Mouse (Mus musculus) thymus, adult 2 months (tissue): ENCODE measurements around the gene Ptdss2. TPM values are rescaled to one million over a fixed set of nuclear protein-coding genes. Genes with fewer than 3 reads are reported as not detected.

Source experiments
- DNase-seq: peaks from one replicate; pipeline ENCODE4 v3.0.0; 2021
- H3K27ac ChIP-seq: fragments of 200-500 bp; 2 replicates; pipeline ENCODE4 v1.5.1; 2012; ENCODE audit warnings: low read length, control low read depth; ENCODE audit not compliant: control insufficient read depth, insufficient read depth
- H3K27me3 ChIP-seq: fragments of 200-500 bp; 2 replicates; pipeline ENCODE4 v1.6.1; 2012; ENCODE audit warnings: mild to moderate bottlenecking, low read length, moderate library complexity, mixed read lengths; ENCODE audit not compliant: control insufficient read depth, insufficient read depth
- H3K36me3 ChIP-seq: fragments of 200-500 bp; 2 replicates; pipeline ENCODE4 v1.6.1; 2012; ENCODE audit warnings: mild to moderate bottlenecking, low read length, moderate library complexity; ENCODE audit not compliant: control insufficient read depth, insufficient read depth
- H3K4me1 ChIP-seq: fragments of 200-500 bp; replicated peaks from 2 replicates; pipeline ENCODE4 v1.6.1; 2012; ENCODE audit warnings: low read length; ENCODE audit not compliant: control insufficient read depth, insufficient read depth
- H3K4me3 ChIP-seq: fragments of 200-500 bp; 2 replicates; pipeline ENCODE4 v1.5.1; 2012; ENCODE audit warnings: mild to moderate bottlenecking, low read length, control low read depth, moderate library complexity; ENCODE audit not compliant: control insufficient read depth, insufficient read depth
- CTCF ChIP-seq: fragments of 200-500 bp; IDR thresholded peaks from 2 replicates; pipeline ENCODE4 v1.5.1; 2012; ENCODE audit warnings: mild to moderate bottlenecking, control low read depth, low read length, moderate library complexity, borderline replicate concordance; ENCODE audit not compliant: control insufficient read depth, poor library complexity, insufficient read depth; ENCODE audit errors: extremely low read depth
- POLR2A ChIP-seq: fragments of 200-500 bp; IDR thresholded peaks from 2 replicates; pipeline ENCODE4 v1.6.1; 2012; ENCODE audit warnings: mild to moderate bottlenecking, low read length, control low read depth, moderate library complexity; ENCODE audit not compliant: control insufficient read depth, poor library complexity, insufficient read depth; ENCODE audit errors: extremely low read depth
- WGBS: fragments of 180-500 bp; shearing (Covaris S2); methylation state at CpG from one replicate; pipeline ENCODE4 v1.1.7; 2018; 5-methylcytosine and 5-hydroxymethylcytosine counted together
- polyA plus RNA-seq: library from polyadenylated mRNA; depleted of rRNA; stranded (reverse); fragments of >200 nt; gene quantifications from 2 replicates; pipeline ENCODE4 v1.2.3, GENCODE M21; 2012

Gene Ptdss2
- polyA plus RNA-seq, 1 experiment = 33.8 TPM

GRCm38 (mm10) chr7:141146043-141146595 lies 23.9 kb downstream of the Ptdss2 start:
- Histone ChIP-seq H3K4me1 (no peaks in the 10 kb centered on the region), H3K4me3 (no peak overlapping the region), H3K27ac (no peak overlapping the region), H3K27me3 (no peaks in the 10 kb centered on the region), H3K36me3 (no peaks in the 10 kb centered on the region)
- 97% methylated on average over 12 of the region's 12 CpGs for WGBS
- TF ChIP-seq CTCF (no peak), POLR2A (no peak)
- no peak for DNase-seq

- H3K4me1 ChIP-seq = no peaks in the 10 kb centered on the region
- no peak for TF ChIP-seq CTCF
- TF ChIP-seq POLR2A = no peak
- WGBS = 96% methylated on average over 6 of the region's 6 CpGs
Observed at GRCm38 (mm10) chr7:141147044-141147443, 24.9 kb downstream of the Ptdss2 start.

GRCm38 (mm10) chr7:141148639-141149038 lies 26.5 kb downstream of the Ptdss2 start:
- TF ChIP-seq CTCF (no peak), POLR2A (no peak)

More at GRCm38 (mm10) chr7:141147044-141147443, 24.9 kb downstream of the Ptdss2 start:
- H3K36me3 ChIP-seq = no peaks in the 10 kb centered on the region
- H3K27me3 ChIP-seq = no peaks in the 10 kb centered on the region
- H3K4me3 ChIP-seq = no peak overlapping the region
- DNase-seq = no peak
- no peak overlapping the region for H3K27ac ChIP-seq

GRCm38 (mm10) chr7:141155362-141155761 lies 33.2 kb downstream of the Ptdss2 start:
- TF ChIP-seq CTCF (no peak), POLR2A (no peak)
- Histone ChIP-seq H3K27me3 (no peaks in the 10 kb centered on the region), H3K4me1 (no peaks in the 10 kb centered on the region), H3K27ac (no peak overlapping the region), H3K36me3 (peaks cover 2% of the 10 kb centered on the region), H3K4me3 (no peak overlapping the region)
- WGBS = 92% methylated on average over 9 of the region's 9 CpGs
- no peak for DNase-seq

More at GRCm38 (mm10) chr7:141148639-141149038, 26.5 kb downstream of the Ptdss2 start:
- 89% methylated on average over 4 of the region's 4 CpGs for WGBS
- Histone ChIP-seq H3K36me3 (no peaks in the 10 kb centered on the region), H3K4me1 (no peaks in the 10 kb centered on the region), H3K4me3 (no peak overlapping the region), H3K27ac (no peak overlapping the region), H3K27me3 (no peaks in the 10 kb centered on the region)
- no peak for DNase-seq

- TF ChIP-seq POLR2A (no peak), CTCF (no peak)
- peaks cover 26% of the 10 kb centered on the region for H3K36me3 ChIP-seq
- no peaks in the 10 kb centered on the region for H3K27me3 ChIP-seq
- H3K4me3 ChIP-seq = no peak overlapping the region
- H3K27ac ChIP-seq = no peak overlapping the region
- 97% methylated on average over 7 of the region's 7 CpGs for WGBS
- DNase-seq = no peak
- peaks cover 14% of the 10 kb centered on the region for H3K4me1 ChIP-seq
Observed at GRCm38 (mm10) chr7:141164397-141164796, 42.2 kb downstream of the Ptdss2 start.

- peaks cover 14% of the 10 kb centered on the region for H3K4me1 ChIP-seq
- TF ChIP-seq POLR2A (no peak), CTCF (no peak)
- no peak overlapping the region for H3K4me3 ChIP-seq
- no peak for DNase-seq
- 88% methylated on average over 6 of the region's 6 CpGs for WGBS
- H3K27me3 ChIP-seq = no peaks in the 10 kb centered on the region
- peaks cover 26% of the 10 kb centered on the region for H3K36me3 ChIP-seq
- H3K27ac ChIP-seq = no peak overlapping the region
Observed at GRCm38 (mm10) chr7:141164850-141165249, 42.7 kb downstream of the Ptdss2 start.

- Histone ChIP-seq H3K27ac (no peak overlapping the region), H3K4me1 (peaks cover 17% of the 10 kb centered on the region), H3K27me3 (no peaks in the 10 kb centered on the region), H3K36me3 (peaks cover 4% of the 10 kb centered on the region; the same call in 1 of the 2 replicates), H3K4me3 (peak overlapping the region; percentile 35)
- WGBS = 25% methylated on average over 7 of the region's 7 CpGs
- DNase-seq = no peak
- TF ChIP-seq POLR2A (no peak), CTCF (no peak)
Observed at GRCm38 (mm10) chr7:141167901-141168517, 45.8 kb downstream of the Ptdss2 start.
